Mouse (Mus musculus) neural tube, embryonic 14.5 days (tissue): ENCODE data around the gene Scamp1. TPM values are rescaled to one million over a fixed set of nuclear protein-coding genes. Genes with fewer than 3 reads are reported as not detected.

Experiments
- ATAC-seq: fragments of 200-750 bp; cut with Nextera tagmentation; 2 replicates; pipeline ENCODE4 v1.8.0; 2017; ENCODE audit warnings: low read depth, mild to moderate bottlenecking, moderate TSS enrichment, moderate library complexity
- H3K27ac ChIP-seq: fragments of 300-500 bp; sonication (generic); 2 replicates; pipeline ENCODE4 v1.5.1; 2014; ENCODE audit warnings: low read depth, mild to moderate bottlenecking, control low read depth, low read length, moderate library complexity, mixed read lengths
- H3K27me3 ChIP-seq: fragments of 300-500 bp; sonication (generic); 2 replicates; pipeline ENCODE4 v1.6.1; 2014; ENCODE audit warnings: low read length; ENCODE audit not compliant: control insufficient read depth, insufficient read depth
- H3K36me3 ChIP-seq: fragments of 300-500 bp; sonication (generic); 2 replicates; pipeline ENCODE4 v1.6.1; 2014; ENCODE audit warnings: low read length, mixed read lengths; ENCODE audit not compliant: control insufficient read depth, insufficient read depth
- H3K4me1 ChIP-seq: fragments of 300-500 bp; sonication (generic); 2 replicates; pipeline ENCODE4 v1.6.1; 2014; ENCODE audit warnings: low read length; ENCODE audit not compliant: control insufficient read depth, insufficient read depth
- H3K4me2 ChIP-seq: fragments of 300-500 bp; sonication (generic); 2 replicates; pipeline ENCODE4 v1.6.1; 2014; ENCODE audit warnings: mild to moderate bottlenecking, low read depth, low read length, control low read depth
- H3K4me3 ChIP-seq: fragments of 300-500 bp; sonication (generic); 2 replicates; pipeline ENCODE4 v1.5.1; 2014; ENCODE audit warnings: low read depth, low read length, control low read depth, mixed read lengths
- H3K9ac ChIP-seq: fragments of 300-500 bp; sonication (generic); replicated peaks from 2 replicates; pipeline ENCODE4 v1.6.1; 2014; ENCODE audit warnings: low read depth, mild to moderate bottlenecking, control low read depth, low read length, mixed read lengths
- H3K9me3 ChIP-seq: fragments of 300-500 bp; sonication (generic); 2 replicates; pipeline ENCODE4 v1.6.1; 2016; ENCODE audit warnings: low read length; ENCODE audit not compliant: control insufficient read depth
- WGBS: fragments of 180-500 bp; shearing (Covaris S2); extraction: QIAGEN DNeasy Blood & Tissue Kit; methylation state at CpG from one replicate; pipeline ENCODE4 v1.1.7; 2014; 5-methylcytosine and 5-hydroxymethylcytosine counted together
- polyA plus RNA-seq: library from polyadenylated mRNA; unstranded; fragments of >200 nt; fragmentation: Nextera tagmentation; extraction: Ambion mirVana; gene quantifications from 2 replicates; pipeline ENCODE4 v1.2.1, GENCODE M21; 2014

Gene Scamp1
- polyA plus RNA-seq, 1 experiment from 2014 or later, result 181 TPM

GRCm38 (mm10) chr13:94199829-94200228 is 85.8 kb downstream of the Scamp1 start:
- H3K27me3 ChIP-seq, result no peaks in the 10 kb centered on the region
- ATAC-seq, result no peak
- no peaks in the 10 kb centered on the region for H3K9me3 ChIP-seq
- H3K27ac ChIP-seq, result no peak overlapping the region
- H3K4me2 ChIP-seq, result no peak overlapping the region
- no peak overlapping the region for H3K4me3 ChIP-seq
- no peak overlapping the region for H3K9ac ChIP-seq
- WGBS, result 68% methylated on average over 8 of the region's 8 CpGs
- H3K4me1 ChIP-seq, result no peaks in the 10 kb centered on the region
- H3K36me3 ChIP-seq, result peaks cover 4% of the 10 kb centered on the region; the same call in 1 of the 2 replicates

GRCm38 (mm10) chr13:94198616-94199015 is 87.0 kb downstream of the Scamp1 start:
- Histone ChIP-seq H3K9ac (no peak overlapping the region), H3K4me1 (no peaks in the 10 kb centered on the region), H3K4me2 (no peak overlapping the region), H3K36me3 (no peaks in the 10 kb centered on the region), H3K9me3 (no peaks in the 10 kb centered on the region), H3K4me3 (no peak overlapping the region), H3K27me3 (no peaks in the 10 kb centered on the region), H3K27ac (no peak overlapping the region)
- ATAC-seq, result no peak
- 89% methylated on average over 6 of the region's 6 CpGs for WGBS

GRCm38 (mm10) chr13:94193227-94193626 is 92.4 kb downstream of the Scamp1 start:
- H3K36me3 ChIP-seq, result no peaks in the 10 kb centered on the region
- H3K9ac ChIP-seq, result no peak overlapping the region
- ATAC-seq, result no peak
- no peaks in the 10 kb centered on the region for H3K9me3 ChIP-seq
- no peaks in the 10 kb centered on the region for H3K27me3 ChIP-seq
- no peaks in the 10 kb centered on the region; the same call in 1 of the 2 replicates for H3K4me1 ChIP-seq
- no peak overlapping the region for H3K4me2 ChIP-seq
- no peak overlapping the region for H3K4me3 ChIP-seq
- no peak overlapping the region for H3K27ac ChIP-seq
- WGBS, result 86% methylated on average over 4 of the region's 4 CpGs

GRCm38 (mm10) chr13:94190386-94190785 is 95.3 kb downstream of the Scamp1 start:
- H3K36me3 ChIP-seq, result no peaks in the 10 kb centered on the region
- H3K27ac ChIP-seq, result no peak overlapping the region
- H3K4me3 ChIP-seq, result no peak overlapping the region
- WGBS, result 79% methylated on average over 1 of the region's 1 CpGs
- H3K9ac ChIP-seq, result no peak overlapping the region
- ATAC-seq, result no peak
- no peaks in the 10 kb centered on the region for H3K27me3 ChIP-seq
- H3K4me1 ChIP-seq, result no peaks in the 10 kb centered on the region; the same call in 1 of the 2 replicates
- no peak overlapping the region for H3K4me2 ChIP-seq
- no peaks in the 10 kb centered on the region for H3K9me3 ChIP-seq

- WGBS, result 27% methylated on average over 10 of the region's 10 CpGs
- H3K36me3 ChIP-seq, result no peaks in the 10 kb centered on the region
- ATAC-seq, result no peak
Measured at GRCm38 (mm10) chr13:94188200-94189086, 97.2 kb downstream of the Scamp1 start.

GRCm38 (mm10) chr13:94185631-94186030 is 100.0 kb downstream of the Scamp1 start:
- H3K4me3 ChIP-seq, result no peak overlapping the region
- H3K36me3 ChIP-seq, result no peaks in the 10 kb centered on the region
- H3K27ac ChIP-seq, result no peak overlapping the region
- peaks cover under 1% of the 10 kb centered on the region; the same call in 1 of the 2 replicates for H3K4me1 ChIP-seq
- H3K27me3 ChIP-seq, result no peaks in the 10 kb centered on the region
- no peak overlapping the region for H3K9ac ChIP-seq
- H3K4me2 ChIP-seq, result no peak overlapping the region
- no peak for ATAC-seq
- no peaks in the 10 kb centered on the region for H3K9me3 ChIP-seq
- WGBS, result 91% methylated on average over 5 of the region's 6 CpGs

More at GRCm38 (mm10) chr13:94188200-94189086, 97.2 kb downstream of the Scamp1 start:
- H3K9ac ChIP-seq, result no peak overlapping the region
- H3K27ac ChIP-seq, result no peak overlapping the region
- H3K4me2 ChIP-seq, result no peak overlapping the region
- no peaks in the 10 kb centered on the region for H3K27me3 ChIP-seq
- no peak overlapping the region for H3K4me3 ChIP-seq
- H3K4me1 ChIP-seq, result no peaks in the 10 kb centered on the region; the same call in 1 of the 2 replicates
- H3K9me3 ChIP-seq, result no peaks in the 10 kb centered on the region

- H3K4me2 ChIP-seq, result no peak overlapping the region
- H3K4me1 ChIP-seq, result peaks cover 2% of the 10 kb centered on the region; the same call in 1 of the 2 replicates
- H3K9me3 ChIP-seq, result no peaks in the 10 kb centered on the region
- H3K27ac ChIP-seq, result no peak overlapping the region
- H3K4me3 ChIP-seq, result no peak overlapping the region
- no peak for ATAC-seq
- WGBS, result 92% methylated on average over 10 of the region's 10 CpGs
- H3K27me3 ChIP-seq, result no peaks in the 10 kb centered on the region
- H3K36me3 ChIP-seq, result no peaks in the 10 kb centered on the region
- no peak overlapping the region for H3K9ac ChIP-seq
Measured at GRCm38 (mm10) chr13:94184726-94185456, 100.8 kb downstream of the Scamp1 start.

GRCm38 (mm10) chr13:94183372-94184021 is 102.2 kb downstream of the Scamp1 start:
- WGBS, result 90% methylated on average over 8 of the region's 8 CpGs
- H3K27me3 ChIP-seq, result no peaks in the 10 kb centered on the region
- H3K27ac ChIP-seq, result no peak overlapping the region
- no peaks in the 10 kb centered on the region for H3K36me3 ChIP-seq
- H3K4me2 ChIP-seq, result no peak overlapping the region
- ATAC-seq, result no peak
- no peak overlapping the region for H3K9ac ChIP-seq
- no peak overlapping the region for H3K4me3 ChIP-seq
- H3K4me1 ChIP-seq, result peaks cover 2% of the 10 kb centered on the region; the same call in 1 of the 2 replicates
- no peaks in the 10 kb centered on the region for H3K9me3 ChIP-seq
